Mouse (Mus musculus): ENCODE data around the gene Cttnbp2nl. TPM values are rescaled to one million over a fixed set of nuclear protein-coding genes. Genes with fewer than 3 reads are reported as not detected.
A peak's percentile ranks its signal among the peaks of the same experiment; 100 is the strongest.

Gene Cttnbp2nl
- polyA plus RNA-seq, 1 experiment from 2014 or later, result 52.4 TPM

- no peaks in the 10 kb centered on the region for H3K9me3 ChIP-seq
- WGBS, result 91% methylated on average over 20 of the region's 20 CpGs
- no peaks in the 10 kb centered on the region for H3K27me3 ChIP-seq (replicated peaks; ENCODE audit: low read depth, poor library complexity, severe bottlenecking)
- peaks cover 3% of the 10 kb centered on the region; the same call in 1 of the 2 replicates for H3K4me1 ChIP-seq
- H3K27ac ChIP-seq (replicated peaks), result no peak overlapping the region
- no peak for DNase-seq (ENCODE audit: low spot score)
- H3K4me3 ChIP-seq, result no peak overlapping the region
- peaks cover 98% of the 10 kb centered on the region for H3K36me3 ChIP-seq (replicated peaks)
Observed at GRCm38 (mm10) chr3:105005561-105006065, 47.3 kb downstream of the Cttnbp2nl start.

- H3K36me3 ChIP-seq (replicated peaks), result peaks cover 92% of the 10 kb centered on the region
- peaks cover 3% of the 10 kb centered on the region; the same call in 1 of the 2 replicates for H3K4me1 ChIP-seq
- WGBS, result 93% methylated on average over 10 of the region's 10 CpGs
- H3K4me3 ChIP-seq, result no peak overlapping the region
- DNase-seq (ENCODE audit: low spot score), result no peak
- H3K27ac ChIP-seq (replicated peaks), result no peak overlapping the region
- H3K9me3 ChIP-seq, result no peaks in the 10 kb centered on the region
- H3K27me3 ChIP-seq (replicated peaks; ENCODE audit: low read depth, poor library complexity, severe bottlenecking), result no peaks in the 10 kb centered on the region
Observed at GRCm38 (mm10) chr3:105005011-105005410, 47.9 kb downstream of the Cttnbp2nl start.

GRCm38 (mm10) chr3:105003960-105004463 is 48.9 kb downstream of the Cttnbp2nl start:
- Histone ChIP-seq H3K27ac (replicated peaks) (no peak overlapping the region), H3K36me3 (replicated peaks) (peaks cover 82% of the 10 kb centered on the region), H3K9me3 (no peaks in the 10 kb centered on the region), H3K4me3 (no peak overlapping the region), H3K27me3 (replicated peaks; ENCODE audit: low read depth, poor library complexity, severe bottlenecking) (no peaks in the 10 kb centered on the region; the same call in 1 of the 2 replicates), H3K4me1 (peaks cover 3% of the 10 kb centered on the region)
- WGBS, result 85% methylated on average over 14 of the region's 14 CpGs
- no peak for DNase-seq (ENCODE audit: low spot score)

GRCm38 (mm10) chr3:105001374-105001773 is 51.6 kb downstream of the Cttnbp2nl start:
- Histone ChIP-seq H3K9me3 (no peaks in the 10 kb centered on the region), H3K4me1 (peaks cover 23% of the 10 kb centered on the region), H3K4me3 (no peak overlapping the region), H3K36me3 (replicated peaks) (peaks cover 56% of the 10 kb centered on the region), H3K27me3 (replicated peaks; ENCODE audit: low read depth, poor library complexity, severe bottlenecking) (no peaks in the 10 kb centered on the region; the same call in 1 of the 2 replicates), H3K27ac (replicated peaks) (no peak overlapping the region)
- WGBS, result 55% methylated on average over 6 of the region's 6 CpGs
- DNase-seq (ENCODE audit: low spot score), result no peak

GRCm38 (mm10) chr3:105000561-105000960 is 52.4 kb downstream of the Cttnbp2nl start:
- Histone ChIP-seq H3K4me1 (peaks cover 23% of the 10 kb centered on the region), H3K27ac (replicated peaks) (no peak overlapping the region), H3K36me3 (replicated peaks) (peaks cover 48% of the 10 kb centered on the region), H3K9me3 (no peaks in the 10 kb centered on the region), H3K4me3 (no peak overlapping the region), H3K27me3 (replicated peaks; ENCODE audit: low read depth, poor library complexity, severe bottlenecking) (no peaks in the 10 kb centered on the region; the same call in 1 of the 2 replicates)
- DNase-seq (ENCODE audit: low spot score), result no peak
- 88% methylated on average over 8 of the region's 8 CpGs for WGBS

GRCm38 (mm10) chr3:104997563-104997962 is 55.4 kb downstream of the Cttnbp2nl start:
- WGBS, result 48% methylated on average over 6 of the region's 6 CpGs

GRCm38 (mm10) chr3:104995707-104996106 is 57.2 kb downstream of the Cttnbp2nl start:
- Histone ChIP-seq H3K9me3 (no peaks in the 10 kb centered on the region), H3K36me3 (replicated peaks) (peaks cover under 1% of the 10 kb centered on the region; the same call in 1 of the 2 replicates), H3K27ac (replicated peaks) (no peak overlapping the region), H3K4me3 (no peak overlapping the region), H3K4me1 (peaks cover 35% of the 10 kb centered on the region), H3K27me3 (replicated peaks; ENCODE audit: low read depth, poor library complexity, severe bottlenecking) (no peaks in the 10 kb centered on the region; the same call in 1 of the 2 replicates)
- 83% methylated on average over 7 of the region's 7 CpGs for WGBS
- no peak for DNase-seq (ENCODE audit: low spot score)

More at GRCm38 (mm10) chr3:104997563-104997962, 55.4 kb downstream of the Cttnbp2nl start:
- peaks cover 18% of the 10 kb centered on the region for H3K36me3 ChIP-seq (replicated peaks)
- H3K27me3 ChIP-seq (replicated peaks; ENCODE audit: low read depth, poor library complexity, severe bottlenecking), result no peaks in the 10 kb centered on the region; the same call in 1 of the 2 replicates
- no peak overlapping the region for H3K27ac ChIP-seq (replicated peaks)
- peaks cover 38% of the 10 kb centered on the region for H3K4me1 ChIP-seq
- H3K4me3 ChIP-seq, result no peak overlapping the region
- H3K9me3 ChIP-seq, result no peaks in the 10 kb centered on the region
- DNase-seq (ENCODE audit: low spot score), result no peak

- Histone ChIP-seq H3K27ac (replicated peaks) (peak overlapping the region; percentile 60), H3K4me3 (no peak overlapping the region), H3K27me3 (replicated peaks; ENCODE audit: low read depth, poor library complexity, severe bottlenecking) (no peaks in the 10 kb centered on the region; the same call in 1 of the 2 replicates), H3K9me3 (no peaks in the 10 kb centered on the region), H3K4me1 (peaks cover 35% of the 10 kb centered on the region), H3K36me3 (replicated peaks) (no peaks in the 10 kb centered on the region; the same call in 1 of the 2 replicates)
- WGBS, result 52% methylated on average over 3 of the region's 3 CpGs
- DNase-seq (ENCODE audit: low spot score), result peak; percentile 51
Observed at GRCm38 (mm10) chr3:104994415-104994841, 58.5 kb downstream of the Cttnbp2nl start.

GRCm38 (mm10) chr3:104993800-104994199 is 59.1 kb downstream of the Cttnbp2nl start:
- no peaks in the 10 kb centered on the region for H3K36me3 ChIP-seq (replicated peaks)
- H3K4me3 ChIP-seq, result no peak overlapping the region
- peak overlapping the region; percentile 60; the same call in 1 of the 2 replicates for H3K27ac ChIP-seq (replicated peaks)
- no peaks in the 10 kb centered on the region for H3K9me3 ChIP-seq
- 49% methylated on average over 4 of the region's 4 CpGs for WGBS
- DNase-seq (ENCODE audit: low spot score), result no peak
- H3K27me3 ChIP-seq (replicated peaks; ENCODE audit: low read depth, poor library complexity, severe bottlenecking), result no peaks in the 10 kb centered on the region
- H3K4me1 ChIP-seq, result peaks cover 33% of the 10 kb centered on the region

- Histone ChIP-seq H3K4me3 (no peak overlapping the region), H3K4me1 (peaks cover 23% of the 10 kb centered on the region), H3K27me3 (replicated peaks; ENCODE audit: low read depth, poor library complexity, severe bottlenecking) (no peaks in the 10 kb centered on the region), H3K27ac (replicated peaks) (no peak overlapping the region), H3K36me3 (replicated peaks) (no peaks in the 10 kb centered on the region), H3K9me3 (no peaks in the 10 kb centered on the region)
- peak; percentile 88 for DNase-seq (ENCODE audit: low spot score)
- WGBS, result 13% methylated on average over 23 of the region's 23 CpGs
Observed at GRCm38 (mm10) chr3:104992709-104993388, 60.1 kb downstream of the Cttnbp2nl start.

GRCm38 (mm10) chr3:104991703-104992102 is 61.2 kb downstream of the Cttnbp2nl start:
- no peak for DNase-seq (ENCODE audit: low spot score)
- Histone ChIP-seq H3K27me3 (replicated peaks; ENCODE audit: low read depth, poor library complexity, severe bottlenecking) (no peaks in the 10 kb centered on the region), H3K36me3 (replicated peaks) (no peaks in the 10 kb centered on the region), H3K9me3 (no peaks in the 10 kb centered on the region), H3K27ac (replicated peaks) (no peak overlapping the region), H3K4me1 (peaks cover 16% of the 10 kb centered on the region), H3K4me3 (no peak overlapping the region)
- 86% methylated on average over 5 of the region's 5 CpGs for WGBS

GRCm38 (mm10) chr3:104987884-104988283 is 65.1 kb downstream of the Cttnbp2nl start:
- no peak for DNase-seq (ENCODE audit: low spot score)
- 76% methylated on average over 5 of the region's 5 CpGs for WGBS
- Histone ChIP-seq H3K9me3 (no peaks in the 10 kb centered on the region), H3K4me1 (peaks cover 3% of the 10 kb centered on the region; the same call in 1 of the 2 replicates), H3K36me3 (replicated peaks) (no peaks in the 10 kb centered on the region), H3K4me3 (no peak overlapping the region), H3K27me3 (replicated peaks; ENCODE audit: low read depth, poor library complexity, severe bottlenecking) (no peaks in the 10 kb centered on the region), H3K27ac (replicated peaks) (no peak overlapping the region)

GRCm38 (mm10) chr3:104979735-104980134 is 73.2 kb downstream of the Cttnbp2nl start:
- 50% methylated on average over 5 of the region's 5 CpGs for WGBS
- Histone ChIP-seq H3K27me3 (replicated peaks; ENCODE audit: low read depth, poor library complexity, severe bottlenecking) (no peaks in the 10 kb centered on the region), H3K4me3 (no peak overlapping the region), H3K9me3 (no peaks in the 10 kb centered on the region), H3K4me1 (no peaks in the 10 kb centered on the region), H3K27ac (replicated peaks) (no peak overlapping the region), H3K36me3 (replicated peaks) (no peaks in the 10 kb centered on the region)
- DNase-seq (ENCODE audit: low spot score), result no peak
